Mouse (Mus musculus): ENCODE data around the gene Lcmt2. TPM values are rescaled to one million over a fixed set of nuclear protein-coding genes. Genes with fewer than 3 reads are reported as not detected.
A peak's percentile ranks its signal among the peaks of the same experiment; 100 is the strongest.

The Lcmt2 gene
- total RNA-seq (2017) = 8.9 and 11.9 TPM in 2 replicates

DNA sequence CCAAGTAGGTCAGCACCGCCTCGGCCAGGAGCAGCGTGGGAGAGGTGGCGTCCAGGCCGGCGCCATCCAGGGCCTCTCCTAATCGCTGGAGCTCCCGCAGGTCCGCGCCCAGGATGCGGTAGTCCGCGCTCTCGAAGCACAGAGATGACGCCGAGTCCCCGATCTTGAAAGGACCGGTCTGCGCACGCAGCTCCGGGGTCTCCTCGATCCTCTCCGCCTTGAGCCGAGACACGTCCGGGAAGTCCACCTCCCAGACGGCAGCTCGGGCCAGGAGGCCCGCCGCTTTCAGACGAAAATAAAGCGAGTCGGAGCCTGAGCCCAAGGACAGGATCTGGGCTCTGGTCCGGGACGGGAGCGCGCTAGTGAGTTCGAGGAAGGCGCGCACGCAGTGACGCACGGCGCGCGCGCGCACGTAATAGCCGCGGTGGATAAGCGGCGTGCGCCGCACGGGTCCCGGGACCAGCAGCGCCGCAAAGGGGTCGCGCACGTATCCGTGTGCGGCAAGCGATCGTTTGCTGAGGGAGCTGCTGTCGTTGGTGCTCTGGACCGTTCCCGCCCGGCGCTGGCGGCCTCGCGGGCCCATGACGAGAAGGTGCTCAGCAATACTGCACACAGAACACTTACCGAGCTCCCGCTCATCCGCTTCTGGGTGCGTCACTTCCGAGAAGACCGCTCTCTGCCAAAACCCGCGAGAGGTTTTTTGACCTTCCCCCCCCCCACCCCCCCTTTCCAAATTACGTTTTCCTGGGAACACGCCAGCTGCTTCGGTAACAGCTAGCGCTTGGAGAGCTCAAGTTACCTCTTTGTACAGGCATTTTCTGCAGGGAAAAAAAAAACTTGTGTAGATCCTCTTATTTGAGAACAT lies at the start of gene Lcmt2, which contains the start of gene Adal:
TSS of gene Lcmt2 (minus strand) at position 636 of the 865 bp plus-strand sequence.
TSS of gene Adal (plus strand) at position 411 of the 865 bp plus-strand sequence.
- ATAC-seq (replicated peaks; ENCODE audit: low read depth, poor library complexity, severe bottlenecking) = peak; percentile 76

GRCm38 (mm10) chr2:121188530-121188929 lies 48.1 kb upstream of the Lcmt2 start:
- ATAC-seq (replicated peaks; ENCODE audit: low read depth, poor library complexity, severe bottlenecking) = no peak

DNA sequence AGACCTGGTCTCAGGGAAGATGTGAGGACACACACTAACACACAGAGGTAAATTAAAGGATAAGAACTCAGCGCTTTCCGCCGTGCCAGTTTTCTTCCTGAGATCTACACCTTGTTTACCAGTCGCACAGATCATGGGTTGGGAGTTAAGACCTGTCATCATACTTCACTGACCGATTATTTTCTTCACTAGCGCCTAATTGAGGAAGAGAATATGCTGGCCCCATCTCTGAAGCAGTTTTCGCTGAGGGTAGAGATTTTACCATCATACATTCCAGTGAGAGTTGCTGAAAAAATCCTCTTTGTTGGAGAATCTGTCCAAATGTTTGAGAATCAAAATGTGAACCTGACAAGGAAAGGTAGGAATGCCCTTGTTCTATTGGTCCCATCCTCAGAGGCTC lies 43.7 kb upstream of the Lcmt2 start:
- ATAC-seq (replicated peaks; ENCODE audit: low read depth, poor library complexity, severe bottlenecking) = no peak

DNA sequence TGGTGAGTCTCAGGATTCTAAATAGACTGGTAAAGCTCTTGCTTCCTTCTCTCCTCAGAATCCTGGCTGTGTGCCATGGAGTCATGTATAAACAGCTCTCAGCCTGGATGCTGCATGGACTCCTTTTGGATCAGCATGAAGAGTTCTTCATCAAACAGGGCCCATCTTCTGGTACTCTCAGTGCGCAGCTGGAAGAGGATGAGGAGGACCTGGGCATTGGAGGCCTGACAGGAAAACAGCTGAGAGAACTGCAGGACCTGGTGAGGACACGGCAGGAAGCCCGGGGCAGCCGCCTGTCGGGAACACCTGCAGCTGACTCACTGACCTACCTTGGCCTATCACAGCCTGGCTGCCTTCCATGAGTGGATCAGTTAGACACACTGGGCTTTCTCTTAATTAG lies 43.0 kb upstream of the Lcmt2 start:
- ATAC-seq (replicated peaks; ENCODE audit: low read depth, poor library complexity, severe bottlenecking) = no peak

DNA sequence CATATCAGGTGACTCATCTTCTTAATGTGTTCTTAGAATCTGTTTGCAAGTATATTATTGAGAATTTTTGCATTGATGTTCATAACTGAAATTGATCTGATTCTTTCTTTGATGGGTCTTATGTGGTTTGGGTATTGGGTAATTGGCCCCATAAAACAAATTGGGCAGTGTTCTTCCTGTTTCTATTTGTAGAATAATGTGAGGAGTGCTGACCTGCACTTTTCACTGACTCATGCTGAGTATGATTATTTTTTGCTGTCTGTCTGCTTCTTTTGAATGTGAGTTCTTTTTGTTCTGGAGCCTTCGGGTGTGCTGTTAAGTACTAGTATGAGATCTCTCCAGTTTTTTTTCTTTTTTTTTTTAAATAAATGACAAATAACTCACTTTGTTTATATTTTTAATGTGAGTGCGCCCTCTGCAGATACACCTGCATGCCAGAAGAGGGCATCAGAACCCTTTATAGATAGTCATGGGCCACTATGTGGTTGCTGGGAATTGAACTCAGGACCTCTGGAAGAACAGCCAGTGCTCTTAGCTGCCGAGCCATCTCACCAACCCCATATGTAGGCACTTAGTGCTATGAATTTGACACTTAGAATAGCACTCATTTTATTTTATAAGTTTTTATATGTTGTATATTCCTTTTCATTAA lies 38.5 kb upstream of the Lcmt2 start:
- no peak for ATAC-seq (replicated peaks; ENCODE audit: low read depth, poor library complexity, severe bottlenecking)

GRCm38 (mm10) chr2:121170980-121171742 lies 30.7 kb upstream of the Lcmt2 start, which contains the start of gene Zscan29:
Zscan29 (minus strand) TSS chr2:121171125.
- ATAC-seq (replicated peaks; ENCODE audit: low read depth, poor library complexity, severe bottlenecking) = peak; percentile 87

GRCm38 (mm10) chr2:121170481-121170971 lies 30.1 kb upstream of the Lcmt2 start, which contains the start of gene Tubgcp4:
Tubgcp4 (plus strand) TSS chr2:121170654.
- ATAC-seq (replicated peaks; ENCODE audit: low read depth, poor library complexity, severe bottlenecking) = peak; percentile 51

- peak; percentile 31 for ATAC-seq (replicated peaks; ENCODE audit: low read depth, poor library complexity, severe bottlenecking)
These were observed 29.4 kb upstream of the Lcmt2 start for GRCm38 (mm10) chr2:121169902-121170301.

DNA sequence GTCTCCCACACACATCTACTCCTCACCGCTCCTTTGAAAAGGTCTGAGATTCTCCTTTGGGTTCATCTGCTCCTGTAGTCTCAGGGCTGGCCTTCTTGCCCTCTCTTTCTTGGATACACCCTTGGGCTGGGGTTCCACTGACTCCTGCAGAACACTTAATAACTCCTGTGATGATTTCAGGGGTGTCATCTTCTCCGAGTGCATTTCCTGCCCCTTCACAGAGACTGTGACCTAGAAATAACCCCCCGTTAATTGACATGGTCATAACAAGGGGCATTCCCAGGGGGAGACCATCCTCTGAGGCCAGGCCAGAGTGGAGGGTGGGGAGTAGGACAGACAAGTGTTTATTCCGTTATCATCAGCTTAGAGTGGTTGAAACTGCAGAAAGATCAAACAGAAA lies 28.7 kb upstream of the Lcmt2 start:
- ATAC-seq (replicated peaks; ENCODE audit: low read depth, poor library complexity, severe bottlenecking) = no peak

- no peak for ATAC-seq (replicated peaks; ENCODE audit: low read depth, poor library complexity, severe bottlenecking)
These were observed 12.6 kb upstream of the Lcmt2 start for GRCm38 (mm10) chr2:121153100-121153499.

DNA sequence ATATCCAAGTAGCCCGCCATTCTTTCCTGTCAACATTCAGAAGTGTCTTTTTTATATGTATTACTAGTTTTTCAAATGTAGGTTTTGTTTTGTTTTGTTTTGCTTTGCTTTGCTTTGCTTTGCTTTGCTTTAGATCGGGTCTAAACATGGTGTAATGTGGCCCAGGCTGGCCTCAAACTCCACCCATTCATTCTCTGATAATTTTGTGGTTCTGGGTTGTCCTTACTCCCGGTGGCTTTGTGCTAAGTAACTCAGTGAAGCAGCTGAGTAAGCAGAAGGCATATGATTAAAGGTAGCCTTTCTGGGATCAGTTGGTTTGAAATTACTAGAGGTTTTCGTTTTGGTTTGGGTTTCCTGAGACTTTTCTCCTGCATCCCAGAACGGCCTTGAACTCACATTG lies 9.2 kb upstream of the Lcmt2 start:
- no peak for ATAC-seq (replicated peaks; ENCODE audit: low read depth, poor library complexity, severe bottlenecking)

DNA sequence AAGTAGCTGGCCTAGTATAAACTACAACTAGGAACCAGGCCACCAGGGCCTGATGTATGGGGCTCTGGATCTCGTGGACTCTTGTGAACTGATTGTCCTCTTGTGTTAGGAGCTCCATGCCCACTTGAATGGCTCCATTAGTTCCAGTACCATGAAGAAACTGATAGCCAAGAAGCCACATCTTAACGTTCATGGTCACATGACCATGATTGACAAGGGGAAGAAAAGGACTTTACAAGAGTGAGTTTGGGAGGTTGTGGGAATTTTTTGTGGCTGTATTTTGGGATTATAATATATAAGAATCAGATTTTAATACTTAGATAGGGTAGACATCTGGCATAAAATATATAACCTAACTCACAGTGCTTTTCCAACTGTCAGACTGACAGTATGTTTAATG lies 2.0 kb upstream of the Lcmt2 start:
- no peak for ATAC-seq (replicated peaks; ENCODE audit: low read depth, poor library complexity, severe bottlenecking)

GRCm38 (mm10) chr2:121141216-121142035 lies 973 bp upstream of the Lcmt2 start:
- no peak for ATAC-seq (replicated peaks; ENCODE audit: low read depth, poor library complexity, severe bottlenecking)

DNA sequence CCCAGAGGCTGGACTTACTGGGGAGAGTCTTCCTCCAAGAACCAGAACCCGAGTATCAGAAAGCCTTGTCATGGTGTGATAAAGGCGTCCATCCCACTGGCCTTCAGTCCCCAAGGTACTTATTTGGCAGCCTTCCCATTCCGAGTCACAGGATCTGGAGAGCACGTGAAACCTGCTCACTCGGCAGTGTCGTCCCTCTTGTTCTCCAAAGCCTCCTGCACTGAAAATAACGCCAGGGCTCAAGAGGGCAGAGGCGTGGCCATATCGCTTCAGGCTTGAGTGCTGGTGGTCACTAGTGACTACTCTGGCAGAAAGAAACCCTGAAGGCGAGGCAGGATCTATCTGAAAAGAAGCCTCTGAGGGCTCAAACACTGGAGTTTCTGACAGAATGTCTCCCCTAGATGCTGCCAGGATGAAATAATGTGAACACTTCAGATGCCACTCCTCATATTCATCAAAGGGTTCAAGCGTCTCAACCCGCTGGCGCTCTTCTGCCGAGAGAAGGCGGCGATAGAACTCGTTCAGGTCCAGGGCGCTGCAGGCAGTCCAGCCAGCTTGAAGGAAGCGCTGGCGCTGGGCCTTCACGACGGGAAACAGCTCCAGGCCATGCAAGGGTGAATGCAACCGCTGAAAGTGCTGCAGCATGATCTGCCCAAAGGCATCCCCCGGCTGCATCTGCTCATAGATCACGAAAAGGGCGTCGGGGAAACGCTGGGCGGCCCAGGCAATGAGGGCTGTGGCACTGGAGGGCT lies 1.0 kb downstream of the Lcmt2 start:
- ATAC-seq (replicated peaks; ENCODE audit: low read depth, poor library complexity, severe bottlenecking) = peak; percentile 22; the same call in 1 of the 2 replicates

GRCm38 (mm10) chr2:121137371-121137770 lies 3.1 kb downstream of the Lcmt2 start:
- no peak for ATAC-seq (replicated peaks; ENCODE audit: low read depth, poor library complexity, severe bottlenecking)

DNA sequence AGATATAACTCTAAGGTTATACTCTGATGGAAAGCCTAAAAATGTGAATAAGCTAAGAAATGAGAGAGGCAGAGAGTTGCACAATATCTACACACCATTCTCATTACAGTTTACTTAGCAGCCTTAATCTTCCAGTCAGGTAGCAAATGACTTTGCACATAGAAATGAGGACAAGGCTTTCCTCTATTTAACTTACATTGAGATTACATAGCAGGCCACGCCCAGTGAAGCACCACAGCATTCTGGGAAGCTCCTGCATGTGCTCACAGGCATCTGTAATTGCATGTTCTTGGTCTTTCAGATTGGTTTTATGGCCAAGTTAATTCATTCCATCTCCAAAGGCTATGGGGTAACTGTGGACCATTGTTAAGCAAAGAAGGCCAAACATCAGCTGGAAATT lies 7.6 kb downstream of the Lcmt2 start:
- no peak for ATAC-seq (replicated peaks; ENCODE audit: low read depth, poor library complexity, severe bottlenecking)

GRCm38 (mm10) chr2:121128865-121129620 lies 11.4 kb downstream of the Lcmt2 start:
- ATAC-seq (replicated peaks; ENCODE audit: low read depth, poor library complexity, severe bottlenecking) = no peak

- ATAC-seq (replicated peaks; ENCODE audit: low read depth, poor library complexity, severe bottlenecking) = no peak
These were observed 12.9 kb downstream of the Lcmt2 start for GRCm38 (mm10) chr2:121127536-121127935.
